ENCODE assay signal across 22 mouse cellular contexts in genomic region chr3:123348080-123348802, GRCm38 (mm10). TPM values are rescaled to one million over a fixed set of nuclear protein-coding genes. Genes with fewer than 3 reads are reported as not detected.
A peak's percentile ranks its signal among the peaks of the same experiment; 100 is the strongest.
DNase-seq lines count a peak whose midpoint lies in the region; ATAC-seq and TF ChIP-seq lines count a peak whose summit lies in the region.
"Had no signal": no experiment of that assay in that cellular context is flagged by ENCODE, and none has a peak within 500 bp of the region (broad histone marks: within the 10 kb centered on the region; RNA-seq: fewer than 3 reads in every experiment).

No protein-coding gene starts in this region.

- in situ Hi-C loops in CH12.LX (cut with MboI; ENCODE audit: low pct_ligation_motif_present, low pct_unique_long_range_greater_than_20kb, low sequenced_read_pairs): no loop called here

- no peaks in the 10 kb centered on the region for H3K9me3 ChIP-seq in forebrain, embryonic 14.5 days (replicated peaks; ENCODE audit: control insufficient read depth, low read length)
- no peaks in the 10 kb centered on the region for H3K9me3 ChIP-seq in forebrain, embryonic 10.5 days
- H3K9me3 ChIP-seq in CH12.LX (replicated peaks; ENCODE audit: low read length): peaks cover 2% of the 10 kb centered on the region
- no peaks in the 10 kb centered on the region for H3K9me3 ChIP-seq in forebrain, postnatal 0 days (ENCODE audit: low read length)
- H3K9me3 ChIP-seq: G1E; heart, embryonic 15.5 days had no signal

- no peak for TF ChIP-seq CTCF in CH12.LX (conservative IDR thresholded peaks at IDR 0.05 in 1 of 2, IDR thresholded peaks at IDR 0.05 in 1 of 2; ENCODE audit: low read depth in 2 of 2, low read length in 2 of 2)
- no peak for TF ChIP-seq CTCF in forebrain, postnatal 0 days (IDR thresholded peaks at IDR 0.05; ENCODE audit: low read depth)

- no peaks in the 10 kb centered on the region for H3K36me3 ChIP-seq in forebrain, embryonic 14.5 days (ENCODE audit: control insufficient read depth, insufficient read depth, low read length)
- H3K36me3 ChIP-seq in forebrain, embryonic 10.5 days (replicated peaks): no peaks in the 10 kb centered on the region
- H3K36me3 ChIP-seq in CH12.LX (replicated peaks in 1 of 2; ENCODE audit: control insufficient read depth in 1 of 2, insufficient read depth in 1 of 2, low read length in 1 of 2): peaks cover 38 to 72% of the 10 kb centered on the region in 2 experiments
- no peaks in the 10 kb centered on the region; the same call in 1 of the 2 replicates for H3K36me3 ChIP-seq in forebrain, postnatal 0 days (ENCODE audit: insufficient read depth)
- H3K36me3 ChIP-seq: G1E had no signal

- H3K4me3 ChIP-seq in forebrain, embryonic 14.5 days (ENCODE audit: low read depth, low read length): no peak overlapping the region
- no peak overlapping the region for H3K4me3 ChIP-seq in forebrain, embryonic 10.5 days
- no peak overlapping the region for H3K4me3 ChIP-seq in CH12.LX (replicated peaks in 1 of 3; ENCODE audit: low read depth in 2 of 3, low read length in 2 of 3, poor library complexity in 1 of 3)
- no peak overlapping the region for H3K4me3 ChIP-seq in forebrain, postnatal 0 days (ENCODE audit: low read depth, low read length)
- H3K4me3 ChIP-seq: heart, embryonic 15.5 days; layer of hippocampus, adult 2 months; myocyte had no signal

- no peaks in the 10 kb centered on the region for H3K4me1 ChIP-seq in forebrain, embryonic 14.5 days (ENCODE audit: control insufficient read depth, insufficient read depth, low read length)
- no peaks in the 10 kb centered on the region for H3K4me1 ChIP-seq in forebrain, embryonic 10.5 days
- peaks cover 10 to 47% of the 10 kb centered on the region in 2 experiments; a peak in 3 of 4 replicates for H3K4me1 ChIP-seq in CH12.LX (ENCODE audit: control insufficient read depth in 1 of 2, insufficient read depth in 2 of 2)
- H3K4me1 ChIP-seq in forebrain, postnatal 0 days (ENCODE audit: insufficient read depth): no peaks in the 10 kb centered on the region

- no peaks in the 10 kb centered on the region; the same call in 1 of the 2 replicates for H3K79me2 ChIP-seq in CH12.LX (replicated peaks; ENCODE audit: control insufficient read depth, extremely low read depth, insufficient read depth, poor library complexity, severe bottlenecking)

- TF ChIP-seq POLR2A in CH12.LX (IDR thresholded peaks at IDR 0.05; ENCODE audit: low read depth, low read length): no peak

- H3K9ac ChIP-seq in forebrain, embryonic 14.5 days (ENCODE audit: low read length): no peak overlapping the region
- H3K9ac ChIP-seq in CH12.LX (ENCODE audit: insufficient read depth, low read depth): peak overlapping the region; percentile 66
- H3K9ac ChIP-seq in forebrain, postnatal 0 days: no peak overlapping the region
- H3K9ac ChIP-seq: heart, embryonic 15.5 days had no signal

- no peak for TF ChIP-seq RAD21 in CH12.LX (IDR thresholded peaks at IDR 0.05; ENCODE audit: low read depth, low read length)

- DNase-seq in forebrain, embryonic 14.5 days (ENCODE audit: low spot score): peak; percentile 50
- DNase-seq in forebrain, embryonic 10.5 days (ENCODE audit: extremely low spot score, low spot score): no peak
- DNase-seq in layer of hippocampus, adult 8-10 months (ENCODE audit: low spot score in 2 of 2): peak; percentile 30 to 49
- DNase-seq in layer of hippocampus, postnatal 36 days: no peak
- DNase-seq in CH12.LX (ENCODE audit: extremely low read depth): no peak
- peak; percentile 84 for DNase-seq in forebrain, postnatal 0 days
- DNase-seq in kidney, postnatal 25 days: no peak
- DNase-seq in kidney, adult 8-10 months: no peak
- DNase-seq: adrenal gland, postnatal 25 days; cerebellum, adult 8-10 months; gastrocnemius, postnatal 25 days; liver; lung, postnatal 14 days; midbrain, embryonic 14.5 days; thymus, postnatal 14 days had no signal

- dilution Hi-C loops in CH12.LX (cut with MboI; ENCODE audit: extremely low pct_ligation_motif_present, extremely low pct_unique_long_range_greater_than_20kb, low sequenced_read_pairs): no loop called here

- no peaks in the 10 kb centered on the region for H3K27me3 ChIP-seq in forebrain, embryonic 14.5 days (replicated peaks; ENCODE audit: control insufficient read depth, insufficient read depth, low read length)
- no peaks in the 10 kb centered on the region for H3K27me3 ChIP-seq in forebrain, embryonic 10.5 days (ENCODE audit: poor library complexity, severe bottlenecking)
- no peaks in the 10 kb centered on the region for H3K27me3 ChIP-seq in CH12.LX (replicated peaks)
- H3K27me3 ChIP-seq in forebrain, postnatal 0 days (ENCODE audit: insufficient read depth, low read length): no peaks in the 10 kb centered on the region
- H3K27me3 ChIP-seq: heart, embryonic 15.5 days had no signal

- ATAC-seq in forebrain, embryonic 14.5 days: no peak
- peak; percentile 85 for ATAC-seq in forebrain, postnatal 0 days
- ATAC-seq: CD4-positive, CD25-positive, alpha-beta regulatory T cell, adult 4 months; hindbrain, embryonic 16.5 days; intestine, postnatal 0 days had no signal

- 79% methylated on average over 12 of the region's 12 CpGs for WGBS in forebrain, embryonic 14.5 days
- WGBS in forebrain, embryonic 10.5 days: 93% methylated on average over 12 of the region's 12 CpGs
- 60% methylated on average over 12 of the region's 12 CpGs for WGBS in forebrain, postnatal 0 days

- peak; percentile 62 for TF ChIP-seq EP300 in CH12.LX (IDR thresholded peaks at IDR 0.05; ENCODE audit: low read length)

- H3K27ac ChIP-seq in forebrain, embryonic 14.5 days (ENCODE audit: low read depth, low read length): no peak overlapping the region
- no peak overlapping the region for H3K27ac ChIP-seq in forebrain, embryonic 10.5 days
- H3K27ac ChIP-seq in CH12.LX (ENCODE audit: insufficient read depth, low read depth): peak overlapping the region; percentile 75
- no peak overlapping the region for H3K27ac ChIP-seq in forebrain, postnatal 0 days (ENCODE audit: low read depth, low read length)
- H3K27ac ChIP-seq: heart, embryonic 15.5 days; layer of hippocampus, adult 2 months had no signal

- no peak overlapping the region for H3K4me2 ChIP-seq in forebrain, embryonic 14.5 days (ENCODE audit: low read length)
- peak overlapping the region; percentile 79 for H3K4me2 ChIP-seq in CH12.LX (ENCODE audit: insufficient read depth, low read depth, poor library complexity, severe bottlenecking)
- H3K4me2 ChIP-seq in forebrain, postnatal 0 days (ENCODE audit: low read depth): no peak overlapping the region
- H3K4me2 ChIP-seq: heart, embryonic 15.5 days had no signal

TF ChIP-seq in CH12.LX, 34 proteins besides CTCF, POLR2A, EP300 and RAD21 (continues in another document):
- TF ChIP-seq CHD1 (IDR thresholded peaks at IDR 0.05; ENCODE audit: low read depth, low read length): 0 out of 2 replicates have a peak, but pooled peaks have one; percentile 72
- TF ChIP-seq PAX5 (IDR thresholded peaks at IDR 0.05; ENCODE audit: low read length): no peak
- TF ChIP-seq RCOR1 (conservative IDR thresholded peaks at IDR 0.05; ENCODE audit: low read depth, low read length): peak; percentile 65; the same call in 1 of the 2 replicates
- no peak for TF ChIP-seq JUN (IDR thresholded peaks at IDR 0.05; ENCODE audit: insufficient read depth, low read depth, low read length)
- peak; percentile 66 for TF ChIP-seq SIN3A (IDR thresholded peaks at IDR 0.05; ENCODE audit: low read length)
- no peak for TF ChIP-seq ZKSCAN1 (IDR thresholded peaks at IDR 0.05; ENCODE audit: borderline replicate concordance, low read depth, low read length)
- peak; percentile 33; the same call in 1 of the 2 replicates for TF ChIP-seq TCF12 (IDR thresholded peaks at IDR 0.05; ENCODE audit: low read depth, low read length)
- TF ChIP-seq ZNF384 (IDR thresholded peaks at IDR 0.05; ENCODE audit: low read depth, low read length): no peak
- no peak for TF ChIP-seq ZMIZ1 (IDR thresholded peaks at IDR 0.05; ENCODE audit: low read depth, low read length)
- TF ChIP-seq MYC (IDR thresholded peaks at IDR 0.05; ENCODE audit: low read depth, low read length): no peak
- TF ChIP-seq ELF1 (IDR thresholded peaks at IDR 0.05; ENCODE audit: low read depth, low read length): no peak
- TF ChIP-seq USF2 (conservative IDR thresholded peaks at IDR 0.05; ENCODE audit: low read depth, low read length): no peak
- peak; percentile 34; the same call in 1 of the 2 replicates for TF ChIP-seq MEF2A (IDR thresholded peaks at IDR 0.05; ENCODE audit: borderline replicate concordance, low read depth, low read length)
- TF ChIP-seq CHD2 (IDR thresholded peaks at IDR 0.05; ENCODE audit: low read length): no peak
- TF ChIP-seq BHLHE40 (IDR thresholded peaks at IDR 0.05; ENCODE audit: low read depth, low read length): no peak
- TF ChIP-seq UBTF (IDR thresholded peaks at IDR 0.05; ENCODE audit: low read depth, low read length): no peak
- no peak; the same call in 1 of the 2 replicates for TF ChIP-seq JUND (conservative IDR thresholded peaks at IDR 0.05; ENCODE audit: low read depth, low read length)
- no peak for TF ChIP-seq E2F4 (IDR thresholded peaks at IDR 0.05; ENCODE audit: insufficient replicate concordance, low read depth, low read length)
- TF ChIP-seq IRF4 (IDR thresholded peaks at IDR 0.05; ENCODE audit: low read depth, low read length): no peak
- 0 out of 2 replicates have a peak, but pooled peaks have one; percentile 20 for TF ChIP-seq KAT2A (IDR thresholded peaks at IDR 0.05; ENCODE audit: insufficient replicate concordance, low read length)
- no peak for TF ChIP-seq POLR2AphosphoS2 (IDR thresholded peaks at IDR 0.05; ENCODE audit: low read depth, low read length)
- no peak for TF ChIP-seq USF1 (IDR thresholded peaks at IDR 0.05; ENCODE audit: low read depth, low read length)
- TF ChIP-seq ETS1 (conservative IDR thresholded peaks at IDR 0.05; ENCODE audit: low read depth, low read length): no peak
- 0 out of 2 replicates have a peak, but pooled peaks have one; percentile 10 for TF ChIP-seq NRF1 (IDR thresholded peaks at IDR 0.05; ENCODE audit: low read depth, low read length)
- no peak for TF ChIP-seq MXI1 (IDR thresholded peaks at IDR 0.05; ENCODE audit: low read depth, low read length)

RNA-seq across cellular contexts. Expression of gene Mettl14, which starts 37.7 kb away (rescaled TPM):
- polyA plus RNA-seq in forebrain, embryonic 14.5 days (2014; fragmentation: Nextera tagmentation; extraction: Ambion mirVana): 17.6 and 19.9 TPM in 2 replicates
- polyA plus RNA-seq in forebrain, embryonic 10.5 days (2016; fragmentation: Nextera tagmentation; extraction: Ambion mirVana): 37.1 and 37.9 TPM in 2 replicates
- 10 to 100 TPM; 14.2 to 16.3 (median 15.8) TPM for total RNA-seq in layer of hippocampus, adult 8-10 months (2022)
- 10 to 100 TPM; 13.9 to 15.9 TPM for total RNA-seq in layer of hippocampus, postnatal 36 days (2021)
- total RNA-seq in CH12.LX (2012; rRNA removed): 5.7 and 6.0 TPM in 2 replicates
- total RNA-seq in CH12.LX (2014; rRNA removed): 8.1 and 8.7 TPM in 2 replicates
- 12.8 and 13.3 TPM in 2 replicates for polyA plus RNA-seq in CH12.LX (2012; ENCODE audit: insufficient read length, low read depth)
- 6.1 and 8.7 TPM in 2 replicates for total RNA-seq in forebrain, postnatal 0 days (2014; rRNA removed)
- polyA plus RNA-seq in forebrain, postnatal 0 days (2015; fragmentation: Nextera tagmentation; extraction: Ambion mirVana): 9.6 and 14.9 TPM in 2 replicates

Comparison
In these comparisons a context has a peak if more than half of its experiments do, and no peak if none do; other contexts are left out.
1. DNase-seq: peak in forebrain, embryonic 14.5 days (single experiment), layer of hippocampus, adult 8-10 months (2 of 2) and forebrain, postnatal 0 days (single experiment); none in forebrain, embryonic 10.5 days (single experiment), layer of hippocampus, postnatal 36 days (0 of 2), CH12.LX (single experiment), kidney, postnatal 25 days (0 of 2) and kidney, adult 8-10 months (0 of 2).